Mouse (Mus musculus): Measurements from ENCODE around the gene Fhit.

GRCm38 (mm10) chr14:10712522-10712881 is 449.3 kb downstream of the Fhit start:
- no peak for TF ChIP-seq CTCF (IDR thresholded peaks at IDR 0.05; ENCODE audit: borderline replicate concordance, extremely low read depth, insufficient read depth, insufficient read length)
- TF ChIP-seq POLR2A (IDR thresholded peaks at IDR 0.05; ENCODE audit: borderline replicate concordance, extremely low read depth, insufficient read depth, insufficient read length, poor library complexity, severe bottlenecking) = no peak
